Mouse (Mus musculus): ENCODE results near the gene Zfp36l1. TPM values are rescaled to one million over a fixed set of nuclear protein-coding genes. Genes with fewer than 3 reads are reported as not detected.

Gene Zfp36l1
- total RNA-seq (2021), result 10 to 100 TPM; 42.4 to 53.9 TPM
- long read RNA-seq, experiment 1, transcript Zfp36l1-201 (2 exons, 2,990 nt), result major isoform, 5 of 11 reads
- long read RNA-seq, experiment 1, partial matches to known transcripts, result 0 of 11 reads
- long read RNA-seq, experiment 1, other reads (novel, unspliced or antisense), result 6 of 11 reads
- long read RNA-seq, experiment 2, transcript Zfp36l1-201 (2 exons, 2,990 nt), result major isoform, 7 of 14 reads
- long read RNA-seq, experiment 2, partial matches to known transcripts, result 0 of 14 reads
- long read RNA-seq, experiment 2, other reads (novel, unspliced or antisense), result 7 of 14 reads

DNA sequence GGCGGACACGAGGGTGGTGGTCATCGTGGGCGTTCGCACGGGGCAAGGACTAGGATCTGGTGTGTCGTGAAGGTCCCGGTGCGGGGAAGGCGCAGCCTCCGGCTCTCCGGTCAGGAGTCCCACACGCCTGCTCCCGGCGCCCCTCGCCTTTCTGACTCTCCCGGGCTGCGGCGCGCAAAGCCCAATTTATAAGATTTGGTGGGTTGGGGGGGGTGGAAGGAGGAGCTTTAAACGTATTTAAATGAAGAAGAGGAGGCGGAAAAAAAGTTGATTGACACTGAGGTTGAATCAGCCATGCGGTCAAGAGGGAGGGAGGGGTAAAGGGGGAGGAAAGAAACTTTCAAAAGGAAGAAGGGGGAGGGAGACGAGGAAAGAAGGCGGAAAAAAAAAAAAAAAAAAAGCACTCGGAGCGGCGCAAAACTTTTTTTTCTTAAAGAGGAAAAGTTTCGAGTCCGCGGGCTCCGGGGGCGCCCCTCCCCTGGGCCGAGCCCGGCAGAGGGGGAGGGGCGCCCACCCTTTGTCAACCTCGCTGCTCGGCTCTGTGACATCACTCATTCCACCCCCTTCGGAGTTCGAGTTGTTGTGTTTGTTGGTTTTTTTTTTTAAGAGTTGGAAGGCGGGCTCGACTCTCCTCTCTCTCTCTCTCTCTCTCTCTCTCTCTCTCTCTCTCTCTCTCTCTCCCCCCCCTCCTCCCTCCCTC lies at the start of gene Zfp36l1:
TSS of gene Zfp36l1 (minus strand) at position 162 of the 700 bp plus-strand sequence.
- intact Hi-C loops (cut with DNase I; ENCODE audit: low total_unique reads), result loop anchor here (5.0 kb wide), 1 partner anchor 501 kb away; no protein-coding TSS in a partner anchor

DNA sequence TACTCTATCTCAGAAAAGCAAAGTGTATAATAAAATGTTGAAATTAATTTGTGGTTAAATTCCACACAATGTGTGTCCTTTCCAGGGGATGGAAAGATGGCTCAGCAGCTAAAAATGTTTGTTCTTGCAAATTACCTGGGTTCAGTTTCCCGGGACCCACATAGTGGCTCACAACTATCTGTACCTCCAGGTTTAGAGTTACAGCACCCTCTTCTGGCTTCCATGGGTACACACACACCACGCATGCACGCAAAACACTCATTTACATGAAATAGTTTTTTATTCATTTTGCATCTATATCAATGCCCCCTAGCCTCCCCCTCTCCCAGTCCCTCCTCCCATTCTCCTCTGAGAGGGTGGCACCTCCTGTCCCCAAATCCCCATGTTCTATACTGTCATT lies 49.6 kb upstream of the Zfp36l1 start:
- DNase-seq, result no peak
- intact Hi-C loops (cut with DNase I; ENCODE audit: low total_unique reads), result loop anchor here (5.0 kb wide), 2 partner anchors 35 to 225 kb away; no protein-coding TSS in a partner anchor

More for the DNA sequence above, at the start of gene Zfp36l1:
- peak; percentile 91 for DNase-seq

DNA sequence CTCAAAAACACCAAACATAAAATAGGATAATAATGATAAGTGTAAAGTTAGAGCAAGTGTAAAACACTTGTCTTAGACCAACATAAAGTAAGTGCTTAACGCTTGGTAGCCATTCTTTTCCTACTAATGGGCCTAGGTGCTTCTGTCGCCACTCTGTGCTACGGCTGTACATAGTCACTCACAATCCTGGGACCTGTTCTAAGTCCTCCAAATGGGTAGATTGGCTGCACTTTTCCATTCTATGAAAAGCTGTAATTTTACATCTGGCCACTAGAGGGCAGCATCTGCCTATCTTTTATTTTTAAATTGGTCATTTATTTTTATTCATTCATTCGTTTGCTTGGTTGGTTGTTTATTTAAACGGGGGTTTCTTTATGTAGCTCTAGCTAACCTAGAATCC lies 44.9 kb upstream of the Zfp36l1 start:
- intact Hi-C loops (cut with DNase I; ENCODE audit: low total_unique reads), result loop anchor here (5.0 kb wide), 1 partner anchor 220 kb away; no protein-coding TSS in a partner anchor

DNA sequence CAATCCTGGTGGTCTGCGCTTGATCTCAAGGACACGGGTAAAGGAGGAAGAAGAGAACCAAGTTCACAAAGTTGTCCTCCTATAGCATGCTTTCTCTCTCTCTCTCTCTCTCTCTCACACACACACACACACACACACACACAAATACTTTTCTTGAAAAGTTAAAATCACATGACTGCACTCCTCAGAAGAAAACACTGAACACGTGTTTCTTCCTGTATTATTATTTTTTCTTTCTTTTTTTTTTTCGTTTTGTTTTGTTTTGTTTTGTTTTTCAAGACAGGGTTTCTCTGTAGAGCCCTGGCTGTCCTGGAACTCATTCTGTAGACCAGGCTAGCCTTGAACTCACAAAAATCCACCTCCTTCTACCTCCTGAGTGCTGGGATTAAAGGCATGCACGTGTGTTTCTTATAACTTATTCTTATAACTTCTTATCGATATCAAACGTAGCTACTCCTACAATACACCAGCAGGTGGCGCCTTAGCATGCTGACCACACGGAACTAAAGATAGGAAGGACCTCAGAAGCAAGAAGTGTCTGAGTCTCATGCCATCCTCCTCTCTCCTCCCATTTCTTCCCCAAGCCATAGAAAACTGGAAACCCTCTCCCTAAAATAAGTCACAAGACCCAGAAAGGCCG lies 41.0 kb upstream of the Zfp36l1 start:
- intact Hi-C loops (cut with DNase I; ENCODE audit: low total_unique reads), result no loop called here

More for the DNA sequence above, 44.9 kb upstream of the Zfp36l1 start:
- DNase-seq, result no peak

DNA sequence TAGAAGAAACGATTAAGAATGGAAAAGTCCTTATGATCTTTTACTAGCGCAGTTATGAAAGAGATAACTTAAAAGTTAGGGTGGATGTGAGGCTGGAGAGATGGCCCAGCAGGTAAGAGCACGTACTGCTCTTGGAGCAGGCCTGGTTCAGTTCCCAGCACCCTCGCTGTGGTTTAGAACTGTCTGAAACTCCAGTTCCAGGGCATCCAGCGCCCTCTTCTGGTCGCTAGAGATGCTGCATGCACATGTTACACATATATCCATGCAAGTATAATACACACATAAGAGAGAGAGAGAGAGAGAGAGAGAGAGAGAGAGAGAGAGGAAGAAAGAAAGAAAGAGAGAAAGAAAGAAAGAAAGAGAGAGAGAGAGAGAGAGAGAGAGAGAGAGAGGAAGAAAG lies 40.3 kb upstream of the Zfp36l1 start:
- no peak for DNase-seq
- intact Hi-C loops (cut with DNase I; ENCODE audit: low total_unique reads), result no loop called here

More for the DNA sequence above, 41.0 kb upstream of the Zfp36l1 start:
- DNase-seq, result peak; percentile 51

DNA sequence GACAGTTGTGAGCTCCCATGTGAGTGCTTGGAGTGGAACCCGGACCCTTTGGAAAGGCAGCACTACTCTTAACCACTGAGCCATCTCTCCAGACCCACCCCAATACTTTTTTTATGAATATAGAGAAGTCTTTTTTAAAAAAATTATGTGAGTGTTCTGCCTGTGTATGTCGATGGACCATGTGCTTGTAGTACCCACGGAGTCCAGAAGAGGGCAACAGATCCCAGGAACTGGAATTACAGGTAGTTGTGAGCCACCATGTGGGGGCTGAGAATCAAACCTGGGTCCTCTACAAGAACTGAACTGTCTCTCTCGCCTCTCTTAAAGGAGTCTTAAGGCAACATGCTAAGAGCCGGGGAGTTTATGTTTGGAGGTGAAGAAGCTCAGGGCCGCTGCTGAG lies 39.0 kb upstream of the Zfp36l1 start:
- no peak for DNase-seq
- intact Hi-C loops (cut with DNase I; ENCODE audit: low total_unique reads), result no loop called here

DNA sequence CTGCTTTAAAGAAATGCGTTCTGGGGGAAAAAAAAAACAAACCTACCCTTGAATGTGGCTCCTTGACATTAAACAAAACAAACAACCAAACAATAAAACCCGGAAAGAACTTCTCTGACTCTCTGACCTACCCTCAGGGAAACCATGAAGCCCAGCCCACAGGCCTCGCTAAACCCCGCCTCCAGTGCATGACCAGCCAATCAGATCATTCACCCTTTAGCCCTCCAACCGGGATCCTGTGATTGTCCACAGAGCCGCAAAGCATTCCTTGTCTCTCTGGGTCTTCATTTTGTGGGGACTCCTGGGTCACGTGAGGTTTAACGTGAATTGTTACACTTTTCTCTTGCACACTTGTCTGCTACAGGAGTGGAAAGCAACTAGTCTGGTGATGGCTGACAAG lies 37.8 kb upstream of the Zfp36l1 start:
- intact Hi-C loops (cut with DNase I; ENCODE audit: low total_unique reads), result no loop called here
- DNase-seq, result peak; percentile 57

DNA sequence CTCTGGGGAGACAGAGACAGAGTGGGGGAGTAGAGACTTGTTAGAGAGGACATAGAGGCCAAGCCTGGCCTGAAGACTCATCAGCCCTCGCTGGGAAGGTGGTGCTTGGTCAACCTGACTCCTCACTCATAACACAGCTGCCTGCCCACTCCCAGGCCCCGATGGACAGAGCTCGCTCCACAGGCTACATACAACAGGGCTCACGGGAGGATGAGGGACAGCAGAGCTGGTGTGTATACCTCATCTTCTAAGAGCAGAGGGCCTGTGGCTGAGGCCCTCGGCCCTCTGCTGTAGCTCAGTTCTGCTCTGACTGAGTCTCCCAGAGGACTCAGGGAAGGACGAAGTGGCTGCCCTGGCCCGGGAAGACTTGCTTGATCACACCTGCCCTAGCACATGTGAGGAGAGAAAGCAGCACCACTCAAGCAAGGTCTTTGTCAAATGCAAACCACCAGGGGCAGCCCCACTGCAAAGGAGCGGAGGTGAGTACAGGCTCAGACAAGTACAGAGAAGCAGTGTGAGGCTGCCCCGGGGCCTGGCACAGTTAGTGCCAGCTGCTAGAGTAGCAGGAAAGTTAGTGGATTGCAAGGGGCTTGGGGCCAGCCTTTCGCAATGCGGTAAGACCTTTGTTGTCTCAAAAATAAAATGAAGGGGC lies 34.9 kb upstream of the Zfp36l1 start:
- DNase-seq, result no peak
- intact Hi-C loops (cut with DNase I; ENCODE audit: low total_unique reads), result loop anchor here (10.0 kb wide), 1 partner anchor 633 kb away; no protein-coding TSS in a partner anchor

DNA sequence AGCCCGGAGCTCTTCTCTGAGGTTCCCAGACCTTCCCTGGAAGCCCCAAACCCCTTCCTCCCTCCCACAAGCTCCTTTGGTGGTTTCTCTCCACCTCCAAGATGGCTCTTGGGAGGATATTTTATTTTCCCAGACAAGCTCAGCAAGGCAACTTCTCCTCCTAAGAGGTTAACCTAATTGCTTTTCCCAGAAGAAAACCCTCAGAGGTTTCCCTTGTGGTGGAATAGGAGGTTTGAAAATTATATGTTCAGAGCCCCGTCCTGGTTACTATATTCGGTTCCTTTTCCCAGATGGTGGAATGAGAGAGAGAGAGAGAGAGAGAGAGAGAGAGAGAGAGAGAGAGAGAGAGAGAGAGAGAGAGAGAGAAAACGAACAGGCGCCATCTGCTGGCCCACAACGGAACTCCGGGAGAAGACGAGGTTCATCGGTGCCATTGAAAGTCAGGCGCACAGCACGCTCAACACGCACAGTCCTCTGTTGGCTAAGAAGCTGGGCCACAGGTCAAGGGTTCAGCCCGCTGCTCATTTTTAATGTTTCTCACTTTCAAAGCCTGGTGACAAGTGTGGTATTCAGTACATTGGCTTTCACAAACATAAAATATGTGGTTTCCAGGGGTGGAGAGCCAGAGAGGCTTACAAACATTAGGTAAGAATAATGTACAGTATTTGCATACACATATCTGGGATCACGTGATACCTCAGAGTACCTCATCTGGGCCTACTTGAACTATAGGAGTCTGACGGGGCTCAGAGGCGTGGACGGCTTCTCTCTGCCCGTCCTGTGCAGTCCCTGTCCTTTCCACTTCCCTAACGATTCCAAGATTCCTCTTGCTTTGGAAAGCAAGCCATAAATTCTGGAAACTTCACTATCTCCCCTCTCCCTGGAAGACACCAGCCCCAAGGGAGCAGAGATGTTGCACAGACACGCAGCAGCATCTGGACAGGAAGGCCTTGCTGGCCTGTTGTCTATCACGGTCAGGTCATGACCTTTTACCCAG lies 33.7 kb upstream of the Zfp36l1 start:
- peak; percentile 76 for DNase-seq
- intact Hi-C loops (cut with DNase I; ENCODE audit: low total_unique reads), result loop anchor here (10.0 kb wide), 1 partner anchor 632 kb away; no protein-coding TSS in a partner anchor

DNA sequence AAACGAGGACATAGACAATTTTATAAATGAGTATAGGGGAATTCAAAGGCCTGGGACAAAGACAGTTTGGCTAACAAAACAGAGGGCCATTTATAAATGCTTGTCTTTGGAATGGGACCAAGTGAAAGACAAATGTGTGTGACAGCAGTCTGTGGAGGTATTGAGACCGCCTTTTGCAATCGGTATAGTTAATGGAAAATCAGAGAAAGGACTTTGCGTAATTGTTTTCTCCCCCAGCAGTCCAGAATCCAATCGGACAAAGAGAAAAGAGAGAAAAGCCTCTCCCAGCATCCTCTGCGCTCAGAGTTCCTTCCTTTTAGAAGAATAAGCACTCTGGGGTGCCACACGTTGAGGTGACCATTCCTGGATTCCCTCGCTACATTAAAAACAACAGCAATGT lies 32.6 kb upstream of the Zfp36l1 start:
- intact Hi-C loops (cut with DNase I; ENCODE audit: low total_unique reads), result loop anchor here (10.0 kb wide), 1 partner anchor 631 kb away; no protein-coding TSS in a partner anchor
- DNase-seq, result no peak

DNA sequence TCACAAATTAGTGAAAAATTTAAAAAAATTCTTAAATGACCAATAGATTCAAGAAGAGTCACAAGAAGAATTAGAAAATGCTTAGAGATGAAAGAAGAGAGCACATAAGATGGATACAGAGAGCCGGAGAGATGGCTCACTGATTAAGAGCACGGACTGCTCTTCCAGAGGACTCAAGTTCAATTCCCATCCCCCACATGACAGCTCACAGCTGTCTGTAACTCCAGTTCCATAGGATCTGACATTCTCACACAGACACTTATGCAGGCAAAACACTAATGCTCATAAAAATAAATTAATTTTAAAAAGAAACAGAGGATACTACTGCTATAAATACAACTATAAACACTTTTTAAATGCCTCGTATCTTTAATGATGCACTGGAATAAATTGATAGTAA lies 32.0 kb upstream of the Zfp36l1 start:
- intact Hi-C loops (cut with DNase I; ENCODE audit: low total_unique reads), result loop anchor here (5.0 to 10.0 kb wide), 2 partner anchors 630 to 783 kb away; no protein-coding TSS in a partner anchor
- DNase-seq, result no peak

DNA sequence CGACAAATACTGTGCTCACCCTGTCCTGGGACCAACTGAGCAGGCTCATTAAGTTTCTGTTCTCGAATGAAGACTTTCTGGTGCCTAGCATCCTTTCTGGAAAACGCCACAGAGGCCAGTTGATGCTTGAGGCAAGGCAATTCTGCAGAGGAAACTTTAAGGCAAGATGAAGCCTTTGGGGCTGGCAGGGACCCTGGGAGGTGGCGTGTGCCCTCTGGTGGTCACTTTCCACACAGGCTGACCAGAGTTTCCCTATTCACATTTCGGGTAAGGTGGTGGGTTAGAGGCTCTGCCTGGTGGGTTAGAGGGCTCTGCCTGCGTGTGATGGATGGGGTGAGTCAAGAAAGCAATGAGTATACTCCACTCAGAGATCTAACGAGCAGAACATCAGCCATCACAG lies 28.7 kb upstream of the Zfp36l1 start:
- intact Hi-C loops (cut with DNase I; ENCODE audit: low total_unique reads), result loop anchor here (5.0 to 10.0 kb wide), 2 partner anchors 627 to 779 kb away; no protein-coding TSS in a partner anchor
- DNase-seq, result peak; percentile 49

DNA sequence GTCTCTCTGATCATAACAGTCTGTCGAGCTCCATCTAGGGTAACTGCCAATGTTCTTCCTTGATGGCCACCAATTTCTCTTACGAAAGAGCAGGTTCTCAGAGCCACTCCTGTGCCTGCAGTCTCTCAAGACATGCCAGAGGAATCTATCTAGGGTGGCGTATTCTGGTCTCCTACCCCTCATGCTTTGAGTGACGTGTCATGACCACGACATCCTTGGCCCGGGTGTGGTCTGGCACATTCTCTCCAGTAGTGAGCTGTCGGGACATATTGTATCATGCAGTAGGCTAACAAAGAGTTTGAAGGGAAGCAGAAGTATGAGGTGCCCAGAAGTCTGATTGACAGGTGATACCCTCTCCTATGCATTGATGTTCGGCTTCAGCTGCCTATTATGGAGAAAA lies 28.2 kb upstream of the Zfp36l1 start:
- intact Hi-C loops (cut with DNase I; ENCODE audit: low total_unique reads), result loop anchor here (5.0 to 10.0 kb wide), 2 partner anchors 626 to 779 kb away; no protein-coding TSS in a partner anchor
- no peak for DNase-seq

DNA sequence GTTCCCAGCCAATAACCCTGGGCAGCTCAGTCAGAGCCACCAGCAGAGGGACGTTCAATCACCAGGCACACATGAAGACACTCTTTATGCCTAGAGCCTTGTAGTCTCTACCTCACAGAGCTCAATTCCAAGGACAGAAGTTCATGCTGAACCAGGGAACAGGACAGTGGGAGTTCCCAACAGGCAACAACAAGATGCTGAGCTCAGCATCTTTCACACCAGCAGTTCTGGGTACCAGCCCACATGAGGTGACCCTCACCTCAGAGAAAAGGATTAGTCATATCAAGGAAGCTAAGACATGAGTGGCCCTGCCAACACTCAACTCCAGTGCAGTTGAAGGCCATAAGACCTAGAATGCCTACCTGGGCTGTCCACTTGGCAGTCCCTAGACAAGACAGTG lies 24.9 kb upstream of the Zfp36l1 start:
- intact Hi-C loops (cut with DNase I; ENCODE audit: low total_unique reads), result loop anchor here (5.0 kb wide), 2 partner anchors 520 to 785 kb away; no protein-coding TSS in a partner anchor
- no peak for DNase-seq

DNA sequence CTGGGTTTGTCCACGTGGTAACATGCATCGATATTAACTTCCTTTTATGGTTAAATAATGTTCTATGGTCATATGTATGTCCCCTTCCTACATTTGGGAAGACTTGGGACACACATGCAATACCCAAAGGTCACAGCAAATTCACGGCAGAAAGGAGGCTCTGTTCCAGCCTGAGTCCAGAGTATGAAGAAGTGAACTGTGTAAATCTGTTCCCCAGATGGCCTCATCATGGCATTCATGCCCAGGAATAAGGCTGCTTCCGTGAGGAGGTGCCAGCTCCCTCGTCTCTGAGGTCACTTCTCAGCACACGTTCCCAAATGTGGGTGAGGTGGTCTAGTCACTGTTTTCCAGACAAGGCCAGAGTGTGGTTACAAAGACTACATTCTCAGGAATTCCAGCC lies 24.4 kb upstream of the Zfp36l1 start:
- intact Hi-C loops (cut with DNase I; ENCODE audit: low total_unique reads), result loop anchor here (5.0 kb wide), 2 partner anchors 520 to 785 kb away; no protein-coding TSS in a partner anchor
- DNase-seq, result no peak

DNA sequence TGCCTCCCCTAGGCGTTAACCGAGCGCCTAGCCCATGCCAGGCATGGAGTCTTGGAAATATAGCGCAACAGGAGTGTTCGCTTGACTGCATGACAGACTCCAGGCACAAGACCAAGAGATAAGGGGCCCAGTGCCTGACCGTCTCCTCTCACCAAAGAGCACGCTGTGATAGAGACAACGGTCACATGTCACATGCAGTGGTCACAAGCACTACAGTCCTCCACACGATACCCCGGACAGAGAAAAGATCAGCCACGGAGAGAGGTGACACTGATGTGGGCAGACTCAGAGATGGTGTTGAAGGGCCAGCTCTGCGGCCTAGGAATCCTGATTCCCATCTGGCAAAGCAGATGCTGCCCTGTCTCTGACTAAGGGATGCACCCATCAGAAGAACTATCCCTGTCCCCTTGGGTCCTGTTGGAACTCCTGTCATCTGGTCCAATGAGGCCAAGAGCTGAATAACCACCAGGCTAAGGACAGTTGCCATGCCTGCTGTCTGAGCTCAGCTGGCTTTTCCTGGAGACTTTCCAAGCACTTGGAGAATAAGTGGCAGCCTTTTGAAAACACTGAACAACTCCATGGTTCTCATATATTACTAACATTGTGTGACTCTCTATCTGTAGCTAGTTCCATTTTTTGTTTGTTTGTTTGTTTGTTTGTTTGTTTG lies 23.6 kb upstream of the Zfp36l1 start:
- no peak for DNase-seq
- intact Hi-C loops (cut with DNase I; ENCODE audit: low total_unique reads), result loop anchor here (5.0 kb wide), 2 partner anchors 519 to 784 kb away; no protein-coding TSS in a partner anchor

DNA sequence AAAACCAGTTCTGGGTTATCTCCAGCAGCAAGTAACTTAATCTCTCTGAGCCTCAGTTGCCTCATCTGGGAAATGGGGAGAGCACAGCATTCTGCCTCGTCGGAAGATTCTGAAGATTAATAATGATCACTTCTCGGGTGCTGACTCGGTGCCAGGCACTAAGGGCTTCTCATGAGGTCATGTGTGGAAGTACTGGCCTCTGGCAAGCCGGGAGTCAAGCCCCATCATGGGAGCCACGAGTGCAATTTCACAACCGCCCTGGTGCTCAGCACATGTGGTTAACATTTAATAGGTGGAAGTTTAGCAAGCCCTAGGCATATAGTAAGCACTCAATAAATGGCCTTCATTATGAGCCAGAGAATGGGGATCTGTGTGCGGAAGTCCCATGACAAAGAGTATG lies 22.4 kb upstream of the Zfp36l1 start:
- no peak for DNase-seq
- intact Hi-C loops (cut with DNase I; ENCODE audit: low total_unique reads), result loop anchor here (5.0 kb wide), 2 partner anchors 518 to 783 kb away; no protein-coding TSS in a partner anchor

Data from gastrocnemius, postnatal 14 days (tissue).